Mouse (Mus musculus) kidney, postnatal 4 days (tissue): ENCODE data around the gene Prpf19.

ENCODE experiments used
- DNase-seq, 2 experiments: peaks; one replicate each; pipeline ENCODE4 v3.0.0; 2021; ENCODE audit warnings: mixed read lengths in 2 of 2

Gene Prpf19

GRCm38 (mm10) chr19:10940097-10940800 is 45.2 kb downstream of the Prpf19 start:
- DNase-seq: peak; percentile 85 to 89

GRCm38 (mm10) chr19:10940801-10941457 is 45.9 kb downstream of the Prpf19 start:
- peak; percentile 43 to 56 for DNase-seq

- no peak for DNase-seq
Observed at GRCm38 (mm10) chr19:10943955-10944354, 48.9 kb downstream of the Prpf19 start.

- no peak for DNase-seq
Observed at GRCm38 (mm10) chr19:10946506-10946905, 51.5 kb downstream of the Prpf19 start.

GRCm38 (mm10) chr19:10947219-10947618 is 52.2 kb downstream of the Prpf19 start:
- DNase-seq: no peak

GRCm38 (mm10) chr19:10948416-10948815 is 53.4 kb downstream of the Prpf19 start:
- peak; percentile 21 to 29 for DNase-seq

- DNase-seq: peak; percentile 98 to 99
Observed at GRCm38 (mm10) chr19:10949112-10949511, 54.1 kb downstream of the Prpf19 start, which contains the start of gene Ccdc86. Gene Ccdc86 (minus strand): TSS chr19:10949266.

GRCm38 (mm10) chr19:10949558-10949957 is 54.5 kb downstream of the Prpf19 start:
- no peak for DNase-seq

GRCm38 (mm10) chr19:10952021-10952939 is 57.2 kb downstream of the Prpf19 start:
- DNase-seq: peak; percentile 76 to 80
